ENCODE assay signal across 19 mouse cellular contexts in the genomic region with DNA sequence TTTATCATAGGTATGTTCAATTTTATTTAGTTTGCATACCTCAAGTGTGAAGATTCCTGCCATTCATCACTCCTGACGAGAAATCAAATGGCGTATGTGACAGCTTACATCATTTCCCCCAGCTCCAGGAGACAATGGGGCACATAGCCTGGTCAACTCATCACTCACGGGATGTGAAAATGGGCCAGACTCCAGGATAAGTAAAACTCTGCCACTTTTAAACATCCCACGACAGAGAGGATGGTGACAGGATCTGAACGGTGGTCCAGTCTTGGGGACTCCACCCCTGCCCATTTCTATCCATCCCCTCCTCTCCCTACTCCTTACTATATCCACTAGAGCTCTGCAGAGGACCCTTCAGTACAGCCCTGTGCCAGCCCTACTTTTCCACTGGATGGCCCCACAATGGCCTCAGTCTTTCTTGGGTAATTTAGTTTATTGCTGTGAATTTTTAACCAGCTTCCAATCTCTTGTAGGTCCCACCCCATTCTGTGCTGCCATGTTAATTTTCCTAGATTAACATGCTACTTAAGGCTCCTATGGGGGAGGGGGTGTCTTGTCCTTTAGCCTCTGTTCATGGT. TPM values are rescaled to one million over a fixed set of nuclear protein-coding genes. Genes with fewer than 3 reads are reported as not detected.
DNase-seq lines count a peak whose midpoint lies in the region; ATAC-seq and TF ChIP-seq lines count a peak whose summit lies in the region.
"Had no signal": no experiment of that assay in that cellular context is flagged by ENCODE, and none has a peak within 500 bp of the region (broad histone marks: within the 10 kb centered on the region; RNA-seq: fewer than 3 reads in every experiment).

No protein-coding gene starts in this region.

- WGBS in hindbrain, postnatal 0 days: 74% methylated on average over 5 of the region's 5 CpGs
- 87% methylated on average over 5 of the region's 5 CpGs for WGBS in hindbrain, embryonic 13.5 days
- 90% methylated on average over 5 of the region's 5 CpGs for WGBS in midbrain, embryonic 15.5 days
- 85% methylated on average over 5 of the region's 5 CpGs for WGBS in midbrain, embryonic 10.5 days
- WGBS in intestine, embryonic 16.5 days: 74% methylated on average over 5 of the region's 5 CpGs

- H3K4me1 ChIP-seq in hindbrain, postnatal 0 days (ENCODE audit: insufficient read depth, low read length): no peaks in the 10 kb centered on the region
- no peaks in the 10 kb centered on the region for H3K4me1 ChIP-seq in hindbrain, embryonic 13.5 days (replicated peaks)
- H3K4me1 ChIP-seq in midbrain, embryonic 15.5 days: no peaks in the 10 kb centered on the region
- peaks cover 9% of the 10 kb centered on the region for H3K4me1 ChIP-seq in midbrain, embryonic 10.5 days
- H3K4me1 ChIP-seq in intestine, embryonic 16.5 days (ENCODE audit: control insufficient read depth, insufficient read depth, low read length): peaks cover 9% of the 10 kb centered on the region; the same call in 1 of the 2 replicates

- no peak for TF ChIP-seq CTCF in hindbrain, postnatal 0 days (IDR thresholded peaks at IDR 0.05; ENCODE audit: low read depth)

- H3K4me3 ChIP-seq in hindbrain, postnatal 0 days (ENCODE audit: low read length): no peak overlapping the region
- H3K4me3 ChIP-seq in hindbrain, embryonic 13.5 days: no peak overlapping the region
- H3K4me3 ChIP-seq in midbrain, embryonic 15.5 days: no peak overlapping the region
- H3K4me3 ChIP-seq in midbrain, embryonic 10.5 days: no peak overlapping the region
- no peak overlapping the region for H3K4me3 ChIP-seq in intestine, embryonic 16.5 days (ENCODE audit: low read length)
- H3K4me3 ChIP-seq: embryonic facial prominence, embryonic 15.5 days; erythroblast, embryonic 14.5 days; forebrain, embryonic 10.5 days had no signal

- H3K27ac ChIP-seq in hindbrain, postnatal 0 days: no peak overlapping the region
- H3K27ac ChIP-seq in hindbrain, embryonic 13.5 days: no peak overlapping the region
- H3K27ac ChIP-seq in midbrain, embryonic 15.5 days: no peak overlapping the region
- no peak overlapping the region for H3K27ac ChIP-seq in midbrain, embryonic 10.5 days (replicated peaks)
- peak overlapping the region; percentile 4; the same call in 1 of the 2 replicates for H3K27ac ChIP-seq in intestine, embryonic 16.5 days (ENCODE audit: low read length)
- H3K27ac ChIP-seq: embryonic facial prominence, embryonic 15.5 days; forebrain, embryonic 10.5 days; hindbrain, embryonic 14.5 days had no signal

- H3K36me3 ChIP-seq in hindbrain, postnatal 0 days (ENCODE audit: insufficient read depth, low read length): no peaks in the 10 kb centered on the region
- no peaks in the 10 kb centered on the region for H3K36me3 ChIP-seq in hindbrain, embryonic 13.5 days
- no peaks in the 10 kb centered on the region for H3K36me3 ChIP-seq in midbrain, embryonic 15.5 days (replicated peaks)
- H3K36me3 ChIP-seq in midbrain, embryonic 10.5 days: no peaks in the 10 kb centered on the region
- no peaks in the 10 kb centered on the region for H3K36me3 ChIP-seq in intestine, embryonic 16.5 days (ENCODE audit: control insufficient read depth, insufficient read depth, low read length)
- H3K36me3 ChIP-seq: embryonic facial prominence, embryonic 15.5 days; forebrain, embryonic 10.5 days had no signal

- DNase-seq in hindbrain, postnatal 0 days (ENCODE audit: low spot score): no peak
- no peak for DNase-seq in midbrain, embryonic 10.5 days (ENCODE audit: low spot score)
- no peak for DNase-seq in MN1 (ENCODE audit: low spot score)
- DNase-seq in neural tube, embryonic 10.5 days (ENCODE audit: extremely low spot score, low spot score): no peak
- DNase-seq: adrenal gland, adult 8-10 months; adrenal gland, postnatal 36 days; cerebellum, adult 8-10 months; cerebellum, postnatal 14 days; embryo, embryonic 11 days; gastrocnemius, postnatal 10 days had no signal

- 0 out of 2 replicates have a peak overlapping the region, but pooled peaks have one; percentile 2 for H3K4me2 ChIP-seq in hindbrain, postnatal 0 days (ENCODE audit: low read depth, low read length)
- no peak overlapping the region for H3K4me2 ChIP-seq in hindbrain, embryonic 13.5 days
- no peak overlapping the region for H3K4me2 ChIP-seq in midbrain, embryonic 15.5 days
- no peak overlapping the region for H3K4me2 ChIP-seq in intestine, embryonic 16.5 days (ENCODE audit: low read depth, low read length)
- H3K4me2 ChIP-seq: embryonic facial prominence, embryonic 15.5 days; hindbrain, embryonic 14.5 days had no signal

- H3K27me3 ChIP-seq in hindbrain, postnatal 0 days (ENCODE audit: insufficient read depth, low read length): no peaks in the 10 kb centered on the region
- no peaks in the 10 kb centered on the region for H3K27me3 ChIP-seq in hindbrain, embryonic 13.5 days
- no peaks in the 10 kb centered on the region for H3K27me3 ChIP-seq in midbrain, embryonic 15.5 days (replicated peaks)
- 0 out of 2 replicates have a peak, but pooled peaks cover under 1% of the 10 kb centered on the region for H3K27me3 ChIP-seq in midbrain, embryonic 10.5 days (ENCODE audit: low read depth, poor library complexity, severe bottlenecking)
- H3K27me3 ChIP-seq in intestine, embryonic 16.5 days (replicated peaks; ENCODE audit: control insufficient read depth, insufficient read depth, low read length): no peaks in the 10 kb centered on the region
- H3K27me3 ChIP-seq: embryonic facial prominence, embryonic 15.5 days had no signal

- H3K9ac ChIP-seq in hindbrain, postnatal 0 days (replicated peaks; ENCODE audit: low read length): no peak overlapping the region
- no peak overlapping the region for H3K9ac ChIP-seq in hindbrain, embryonic 13.5 days
- no peak overlapping the region for H3K9ac ChIP-seq in midbrain, embryonic 15.5 days
- H3K9ac ChIP-seq in intestine, embryonic 16.5 days (ENCODE audit: low read depth, low read length): no peak overlapping the region
- H3K9ac ChIP-seq: embryonic facial prominence, embryonic 15.5 days; hindbrain, embryonic 14.5 days had no signal

- ATAC-seq in hindbrain, postnatal 0 days: no peak
- no peak; the same call in 1 of the 2 replicates for ATAC-seq in hindbrain, embryonic 13.5 days (ENCODE audit: low FRiP score)
- ATAC-seq in midbrain, embryonic 15.5 days (replicated peaks): 0 out of 2 replicates have a peak, but pooled peaks have one; percentile 58
- peak; percentile 85 for ATAC-seq in intestine, embryonic 16.5 days
- ATAC-seq: forebrain, embryonic 14.5 days had no signal

- H3K9me3 ChIP-seq in hindbrain, postnatal 0 days (ENCODE audit: low read length): no peaks in the 10 kb centered on the region
- H3K9me3 ChIP-seq in hindbrain, embryonic 13.5 days: no peaks in the 10 kb centered on the region
- no peaks in the 10 kb centered on the region for H3K9me3 ChIP-seq in midbrain, embryonic 15.5 days
- H3K9me3 ChIP-seq in midbrain, embryonic 10.5 days (replicated peaks): no peaks in the 10 kb centered on the region
- H3K9me3 ChIP-seq in intestine, embryonic 16.5 days (ENCODE audit: control insufficient read depth, low read length): no peaks in the 10 kb centered on the region
- H3K9me3 ChIP-seq: embryonic facial prominence, embryonic 15.5 days; forebrain, embryonic 10.5 days had no signal

RNA-seq across cellular contexts. Expression of a gene that starts 7.5 kb away (rescaled TPM):
- total RNA-seq in hindbrain, postnatal 0 days (2014; rRNA removed): 65.4 and 71.3 TPM in 2 replicates
- polyA plus RNA-seq in hindbrain, postnatal 0 days (2015; fragmentation: Nextera tagmentation; extraction: Ambion mirVana): 82.4 and 93.7 TPM in 2 replicates
- polyA plus RNA-seq in hindbrain, embryonic 13.5 days (2015; fragmentation: Nextera tagmentation; extraction: Ambion mirVana): 2.4 and 2.5 TPM in 2 replicates
- 8.6 and 11.1 TPM in 2 replicates for polyA plus RNA-seq in midbrain, embryonic 15.5 days (2015; fragmentation: Nextera tagmentation; extraction: Ambion mirVana)
- polyA plus RNA-seq in midbrain, embryonic 10.5 days (2016; fragmentation: Nextera tagmentation; extraction: Ambion mirVana): 1.4 and 2.1 TPM in 2 replicates
- polyA plus RNA-seq in intestine, embryonic 16.5 days (2015; fragmentation: Nextera tagmentation; extraction: Ambion mirVana): 54.2 TPM in 2 replicates
- total RNA-seq: hematopoietic stem cell, adult 5-6 weeks had no signal
- polyA plus RNA-seq: erythroblast, embryonic 14.5 days had no signal

Comparison
In these comparisons a context has a peak if more than half of its experiments do, and no peak if none do; other contexts are left out.
1. ATAC-seq: peak in midbrain, embryonic 15.5 days (single experiment) and intestine, embryonic 16.5 days (single experiment); none in hindbrain, postnatal 0 days (single experiment) and hindbrain, embryonic 13.5 days (single experiment).